In genomic region chr5:103741992-103742391, GRCm38 (mm10) we compare ENCODE assay signal across 20 mouse cellular contexts. TPM values are rescaled to one million over a fixed set of nuclear protein-coding genes. Genes with fewer than 3 reads are reported as not detected.
A peak's percentile ranks its signal among the peaks of the same experiment; 100 is the strongest.
DNase-seq lines count a peak whose midpoint lies in the region; ATAC-seq lines count a peak whose summit lies in the region.
"Had no signal": no experiment of that assay in that cellular context is flagged by ENCODE, and none has a peak within 500 bp of the region (broad histone marks: within the 10 kb centered on the region; RNA-seq: fewer than 3 reads in every experiment).

No protein-coding gene starts in this region.

- H3K9me3 ChIP-seq in heart, embryonic 10.5 days = no peaks in the 10 kb centered on the region
- H3K9me3 ChIP-seq in liver, embryonic 15.5 days (replicated peaks) = no peaks in the 10 kb centered on the region
- H3K9me3 ChIP-seq: embryonic facial prominence, embryonic 12.5 days; forebrain, embryonic 12.5 days; neural tube, embryonic 12.5 days had no signal

- H3K27ac ChIP-seq in heart, embryonic 10.5 days = no peak overlapping the region; the same call in 1 of the 2 replicates
- H3K27ac ChIP-seq in liver, embryonic 15.5 days (replicated peaks) = peak overlapping the region; percentile 98
- H3K27ac ChIP-seq: embryonic facial prominence, embryonic 12.5 days; forebrain, embryonic 12.5 days; heart, adult 2 months; hindbrain, embryonic 12.5 days; macrophage; neural tube, embryonic 12.5 days had no signal

- peak overlapping the region; percentile 7 for H3K9ac ChIP-seq in liver, embryonic 15.5 days
- H3K9ac ChIP-seq: embryonic facial prominence, embryonic 12.5 days; forebrain, embryonic 12.5 days; hindbrain, embryonic 12.5 days; neural tube, embryonic 12.5 days had no signal

- peaks cover 6% of the 10 kb centered on the region for H3K4me1 ChIP-seq in heart, embryonic 10.5 days
- peaks cover 98% of the 10 kb centered on the region for H3K4me1 ChIP-seq in liver, embryonic 15.5 days (replicated peaks)
- H3K4me1 ChIP-seq: forebrain, embryonic 12.5 days; hindbrain, embryonic 12.5 days; neural tube, embryonic 12.5 days had no signal

- peak; percentile 83 for ATAC-seq in liver, embryonic 15.5 days (ENCODE audit: insufficient read depth)
- ATAC-seq: midbrain, embryonic 16.5 days had no signal

- peak; percentile 90 for DNase-seq in heart, embryonic 10.5 days (ENCODE audit: low spot score)
- DNase-seq in heart, postnatal 4 days = no peak
- DNase-seq in spleen, postnatal 4 days (ENCODE audit: low spot score in 2 of 2) = peak; percentile 65 to 74
- no peak for DNase-seq in spleen, adult 18-20 months
- no peak for DNase-seq in left cerebral cortex, postnatal 10 days (ENCODE audit: extremely low spot score in 1 of 2, low spot score in 2 of 2)
- no peak for DNase-seq in retina, embryonic 14.5 days (ENCODE audit: low spot score)
- DNase-seq in gastrocnemius, postnatal 4 days (ENCODE audit: low spot score in 2 of 2) = no peak
- DNase-seq: adrenal gland, postnatal 10 days; cerebellum, postnatal 14 days; heart, adult 2 months; kidney, adult 11 months; kidney, postnatal 4 days; thymus, postnatal 36 days had no signal

- H3K36me3 ChIP-seq in heart, embryonic 10.5 days = no peaks in the 10 kb centered on the region
- H3K36me3 ChIP-seq in liver, embryonic 15.5 days (replicated peaks) = no peaks in the 10 kb centered on the region
- H3K36me3 ChIP-seq: embryonic facial prominence, embryonic 12.5 days; forebrain, embryonic 12.5 days; hindbrain, embryonic 12.5 days; neural tube, embryonic 12.5 days had no signal

- H3K27me3 ChIP-seq in heart, embryonic 10.5 days (ENCODE audit: insufficient read depth, poor library complexity, severe bottlenecking) = no peaks in the 10 kb centered on the region
- H3K27me3 ChIP-seq in liver, embryonic 15.5 days = no peaks in the 10 kb centered on the region
- H3K27me3 ChIP-seq: hindbrain, embryonic 12.5 days; neural tube, embryonic 12.5 days had no signal

- intact Hi-C loops in left cerebral cortex, postnatal 10 days (cut with DNase I) = no loop called here

- peak overlapping the region; percentile 52 for H3K4me2 ChIP-seq in liver, embryonic 15.5 days
- H3K4me2 ChIP-seq: embryonic facial prominence, embryonic 12.5 days; forebrain, embryonic 12.5 days; hindbrain, embryonic 12.5 days; neural tube, embryonic 12.5 days had no signal

- WGBS in heart, embryonic 10.5 days = 39% methylated on average over 2 of the region's 2 CpGs
- WGBS in liver, embryonic 15.5 days (ENCODE audit: insufficient replicate concordance) = 22% methylated on average over 2 of the region's 2 CpGs

- H3K4me3 ChIP-seq in heart, embryonic 10.5 days = no peak overlapping the region
- H3K4me3 ChIP-seq in liver, embryonic 15.5 days (replicated peaks) = no peak overlapping the region
- H3K4me3 ChIP-seq: embryonic facial prominence, embryonic 12.5 days; forebrain, embryonic 12.5 days; heart, adult 2 months; hindbrain, embryonic 12.5 days; neural tube, embryonic 12.5 days had no signal

RNA-seq across cellular contexts. Expression of gene Aff1, which starts 49.8 kb away (rescaled TPM):
- 8.1 TPM in 2 replicates for polyA plus RNA-seq in heart, embryonic 10.5 days (2016; fragmentation: Nextera tagmentation; extraction: Ambion mirVana)
- 10 to 100 TPM; 38.3 to 39.9 TPM for total RNA-seq in heart, postnatal 4 days (2021)
- 14.3 and 17.9 TPM in 2 replicates for polyA plus RNA-seq in liver, embryonic 15.5 days (2015; fragmentation: Nextera tagmentation; extraction: Ambion mirVana)
- 1 to 10 TPM; 5.2 to 8.9 TPM for total RNA-seq in left cerebral cortex, postnatal 10 days (2021)
- total RNA-seq in gastrocnemius, postnatal 4 days (2021) = 10 to 100 TPM; 28.4 to 30.5 TPM

Comparison
In these comparisons a context has a peak if more than half of its experiments do, and no peak if none do; other contexts are left out.
1. DNase-seq: peak in heart, embryonic 10.5 days (single experiment) and spleen, postnatal 4 days (2 of 2); none in heart, postnatal 4 days (single experiment), spleen, adult 18-20 months (0 of 2), left cerebral cortex, postnatal 10 days (0 of 2), retina, embryonic 14.5 days (single experiment) and gastrocnemius, postnatal 4 days (0 of 2).